Mouse (Mus musculus): Measurements from ENCODE around the gene Lrrc32. TPM values are rescaled to one million over a fixed set of nuclear protein-coding genes. Genes with fewer than 3 reads are reported as not detected.

Gene Lrrc32
- polyA plus RNA-seq, 1 experiment from 2014 or later: 2.4 TPM

DNA sequence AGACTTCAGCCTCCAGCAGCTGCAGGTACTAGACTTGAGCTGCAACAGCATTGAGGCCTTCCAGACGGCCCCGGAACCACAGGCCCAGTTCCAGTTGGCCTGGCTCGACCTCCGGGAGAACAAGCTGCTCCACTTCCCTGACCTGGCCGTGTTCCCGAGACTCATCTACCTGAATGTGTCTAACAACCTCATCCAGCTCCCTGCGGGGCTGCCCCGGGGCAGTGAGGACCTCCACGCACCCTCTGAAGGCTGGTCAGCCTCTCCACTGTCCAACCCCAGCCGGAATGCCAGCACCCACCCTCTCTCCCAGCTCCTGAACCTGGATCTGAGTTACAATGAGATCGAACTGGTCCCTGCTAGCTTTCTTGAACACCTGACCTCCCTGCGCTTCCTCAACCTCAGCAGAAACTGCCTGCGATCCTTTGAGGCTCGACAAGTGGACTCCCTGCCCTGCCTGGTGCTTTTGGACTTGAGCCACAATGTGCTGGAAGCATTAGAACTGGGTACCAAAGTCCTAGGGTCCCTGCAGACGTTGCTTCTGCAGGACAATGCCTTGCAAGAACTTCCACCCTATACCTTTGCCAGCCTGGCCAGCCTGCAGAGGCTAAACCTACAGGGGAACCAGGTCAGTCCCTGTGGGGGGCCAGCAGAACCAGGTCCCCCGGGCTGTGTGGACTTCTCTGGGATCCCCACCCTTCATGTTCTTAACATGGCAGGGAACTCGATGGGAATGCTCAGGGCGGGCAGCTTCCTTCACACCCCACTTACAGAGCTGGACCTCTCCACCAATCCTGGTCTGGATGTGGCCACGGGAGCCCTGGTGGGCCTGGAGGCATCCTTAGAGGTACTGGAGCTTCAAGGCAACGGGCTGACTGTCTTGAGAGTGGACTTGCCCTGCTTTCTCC lies 9.8 kb downstream of the Lrrc32 start:
- ATAC-seq (ENCODE audit: insufficient number of reproducible peaks, low FRiP score, low TSS enrichment, low read depth) (no peak), DNase-seq (ENCODE audit: low spot score) (no peak)
- no peak overlapping the region for H3K4me2 ChIP-seq (ENCODE audit: low read depth, severe bottlenecking)
- 84% methylated on average over 20 of the region's 20 CpGs for WGBS
- no peak overlapping the region for H3K9ac ChIP-seq (ENCODE audit: low read length)
- H3K36me3 ChIP-seq (ENCODE audit: control insufficient read depth, insufficient read depth, low read length): no peaks in the 10 kb centered on the region
- H3K4me3 ChIP-seq (ENCODE audit: low read depth, low read length): no peak overlapping the region
- no peaks in the 10 kb centered on the region for H3K27me3 ChIP-seq (ENCODE audit: control insufficient read depth, insufficient read depth, low read length)
- H3K9me3 ChIP-seq (ENCODE audit: control insufficient read depth, low read length): no peaks in the 10 kb centered on the region
- H3K27ac ChIP-seq (replicated peaks; ENCODE audit: low read depth, low read length): no peak overlapping the region
- H3K4me1 ChIP-seq (ENCODE audit: control insufficient read depth, insufficient read depth, low read length): peaks cover 6% of the 10 kb centered on the region; the same call in 1 of the 2 replicates

DNA sequence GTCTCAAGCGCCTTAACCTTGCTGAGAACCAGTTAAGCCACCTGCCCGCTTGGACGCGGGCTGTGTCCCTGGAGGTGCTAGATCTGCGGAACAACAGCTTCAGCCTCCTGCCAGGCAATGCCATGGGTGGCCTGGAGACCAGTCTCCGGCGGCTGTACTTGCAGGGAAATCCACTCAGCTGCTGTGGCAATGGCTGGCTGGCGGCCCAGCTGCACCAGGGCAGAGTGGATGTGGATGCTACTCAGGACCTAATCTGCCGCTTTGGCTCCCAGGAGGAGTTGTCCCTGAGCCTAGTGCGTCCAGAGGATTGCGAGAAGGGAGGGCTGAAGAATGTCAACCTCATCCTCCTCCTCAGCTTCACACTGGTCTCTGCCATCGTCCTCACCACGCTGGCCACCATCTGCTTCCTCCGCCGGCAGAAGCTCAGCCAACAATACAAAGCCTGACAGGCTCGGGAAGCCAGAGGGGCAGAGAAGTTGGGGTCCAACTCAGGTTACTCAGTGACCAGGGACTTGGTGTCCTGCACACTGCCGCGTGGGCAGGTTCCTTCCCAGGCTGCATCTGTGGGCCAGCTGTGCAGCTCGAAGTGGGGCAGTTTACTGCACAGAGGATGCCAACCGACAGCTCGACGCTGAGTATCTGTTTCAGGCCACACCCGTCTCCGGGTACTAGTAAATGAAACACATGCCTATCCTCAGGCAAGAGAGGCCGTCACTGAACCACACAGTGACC lies 10.6 kb downstream of the Lrrc32 start:
- Histone ChIP-seq H3K4me2 (ENCODE audit: low read depth, severe bottlenecking) (no peak overlapping the region), H3K9me3 (ENCODE audit: control insufficient read depth, low read length) (no peaks in the 10 kb centered on the region), H3K9ac (ENCODE audit: low read length) (no peak overlapping the region), H3K27me3 (ENCODE audit: control insufficient read depth, insufficient read depth, low read length) (no peaks in the 10 kb centered on the region), H3K4me3 (ENCODE audit: low read depth, low read length) (no peak overlapping the region), H3K36me3 (ENCODE audit: control insufficient read depth, insufficient read depth, low read length) (no peaks in the 10 kb centered on the region), H3K27ac (replicated peaks; ENCODE audit: low read depth, low read length) (no peak overlapping the region), H3K4me1 (ENCODE audit: control insufficient read depth, insufficient read depth, low read length) (peaks cover 7% of the 10 kb centered on the region)
- 68% methylated on average over 25 of the region's 25 CpGs for WGBS
- DNase-seq (ENCODE audit: low spot score) (no peak), ATAC-seq (ENCODE audit: insufficient number of reproducible peaks, low FRiP score, low TSS enrichment, low read depth) (no peak)

DNA sequence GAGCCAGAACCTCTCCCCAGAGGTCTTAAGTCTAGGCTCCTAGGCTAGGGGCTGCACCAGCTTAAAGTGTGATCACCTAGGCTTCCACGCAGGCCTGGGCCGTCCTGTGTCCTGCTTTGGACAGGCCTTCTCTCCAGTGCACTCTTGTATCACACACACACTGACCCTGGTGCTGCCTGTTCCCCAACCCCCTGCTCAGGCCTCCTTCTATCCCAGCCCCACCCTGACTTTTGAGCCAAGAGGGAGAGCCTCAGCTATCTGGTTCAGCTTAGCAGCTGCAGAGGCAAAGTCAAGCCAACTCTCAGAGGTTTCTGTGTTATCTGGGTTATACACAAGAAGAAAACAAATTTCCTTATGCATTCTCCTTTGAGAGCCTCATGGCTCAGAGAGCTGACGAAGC lies 11.4 kb downstream of the Lrrc32 start:
- no peak overlapping the region for H3K27ac ChIP-seq (replicated peaks; ENCODE audit: low read depth, low read length)
- no peak for DNase-seq (ENCODE audit: low spot score)

DNA sequence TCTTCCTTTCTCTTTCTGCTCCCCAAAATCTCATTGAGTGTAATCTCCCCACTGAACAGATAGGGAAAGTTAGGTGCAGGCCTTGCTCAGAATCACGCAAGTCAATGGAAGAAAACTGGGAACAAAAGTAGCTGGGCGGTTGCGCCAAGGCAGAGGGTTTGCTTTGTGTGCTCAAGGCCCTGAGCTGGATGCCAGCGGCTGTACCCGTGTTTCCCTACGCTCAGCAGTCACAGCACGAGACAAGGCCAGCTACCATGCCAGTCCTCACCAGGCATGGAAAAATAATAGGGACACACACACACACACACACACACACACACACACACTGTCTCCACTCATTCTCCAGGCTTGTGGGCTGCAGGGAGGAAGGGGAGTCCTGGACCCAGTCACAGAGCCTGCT lies 12.0 kb downstream of the Lrrc32 start:
- H3K36me3 ChIP-seq (ENCODE audit: control insufficient read depth, insufficient read depth, low read length): no peaks in the 10 kb centered on the region
- H3K9me3 ChIP-seq (ENCODE audit: control insufficient read depth, low read length): no peaks in the 10 kb centered on the region
- peaks cover 17% of the 10 kb centered on the region for H3K4me1 ChIP-seq (ENCODE audit: control insufficient read depth, insufficient read depth, low read length)
- H3K27ac ChIP-seq (replicated peaks; ENCODE audit: low read depth, low read length): no peak overlapping the region
- DNase-seq (ENCODE audit: low spot score) (no peak), ATAC-seq (ENCODE audit: insufficient number of reproducible peaks, low FRiP score, low TSS enrichment, low read depth) (no peak)
- H3K4me2 ChIP-seq (ENCODE audit: low read depth, severe bottlenecking): no peak overlapping the region
- 93% methylated on average over 7 of the region's 7 CpGs for WGBS
- no peaks in the 10 kb centered on the region for H3K27me3 ChIP-seq (ENCODE audit: control insufficient read depth, insufficient read depth, low read length)
- peak overlapping the region; percentile 30; the same call in 1 of the 2 replicates for H3K9ac ChIP-seq (ENCODE audit: low read length)
- no peak overlapping the region for H3K4me3 ChIP-seq (ENCODE audit: low read depth, low read length)

More for the DNA sequence above, 11.4 kb downstream of the Lrrc32 start:
- 85% methylated on average over 3 of the region's 3 CpGs for WGBS
- no peak overlapping the region for H3K4me2 ChIP-seq (ENCODE audit: low read depth, severe bottlenecking)
- H3K9ac ChIP-seq (ENCODE audit: low read length): no peak overlapping the region
- no peaks in the 10 kb centered on the region for H3K27me3 ChIP-seq (ENCODE audit: control insufficient read depth, insufficient read depth, low read length)
- peaks cover 13% of the 10 kb centered on the region for H3K4me1 ChIP-seq (ENCODE audit: control insufficient read depth, insufficient read depth, low read length)
- H3K4me3 ChIP-seq (ENCODE audit: low read depth, low read length): no peak overlapping the region
- no peaks in the 10 kb centered on the region for H3K36me3 ChIP-seq (ENCODE audit: control insufficient read depth, insufficient read depth, low read length)
- no peak for ATAC-seq (ENCODE audit: insufficient number of reproducible peaks, low FRiP score, low TSS enrichment, low read depth)
- H3K9me3 ChIP-seq (ENCODE audit: control insufficient read depth, low read length): no peaks in the 10 kb centered on the region

DNA sequence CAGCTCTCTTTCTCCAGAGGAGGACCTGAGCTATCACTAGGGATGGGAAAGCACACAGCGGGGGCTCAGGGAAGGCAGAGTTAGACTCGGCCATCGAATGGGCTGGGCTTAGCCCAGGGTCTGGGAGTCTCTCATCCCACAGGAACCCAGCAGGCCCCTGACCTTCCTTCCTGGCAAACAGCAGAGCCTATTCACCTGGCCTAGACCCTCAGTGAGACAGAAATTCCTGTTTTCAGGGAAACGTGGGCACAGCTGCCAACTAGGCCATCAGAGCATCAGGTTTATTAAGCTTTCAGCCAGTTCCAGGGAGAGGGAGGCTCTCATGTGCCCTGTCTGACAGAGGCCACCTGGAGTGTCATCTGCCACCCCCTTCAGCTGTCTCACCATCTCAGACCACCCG lies 13.8 kb downstream of the Lrrc32 start:
- ATAC-seq (ENCODE audit: insufficient number of reproducible peaks, low FRiP score, low TSS enrichment, low read depth) (no peak), DNase-seq (ENCODE audit: low spot score) (no peak)
- Histone ChIP-seq H3K9me3 (ENCODE audit: control insufficient read depth, low read length) (no peaks in the 10 kb centered on the region), H3K27ac (replicated peaks; ENCODE audit: low read depth, low read length) (no peak overlapping the region), H3K9ac (ENCODE audit: low read length) (no peak overlapping the region), H3K4me1 (ENCODE audit: control insufficient read depth, insufficient read depth, low read length) (peaks cover 14% of the 10 kb centered on the region), H3K4me2 (ENCODE audit: low read depth, severe bottlenecking) (no peak overlapping the region), H3K27me3 (ENCODE audit: control insufficient read depth, insufficient read depth, low read length) (no peaks in the 10 kb centered on the region), H3K4me3 (ENCODE audit: low read depth, low read length) (no peak overlapping the region), H3K36me3 (ENCODE audit: control insufficient read depth, insufficient read depth, low read length) (no peaks in the 10 kb centered on the region)
- 31% methylated on average over 5 of the region's 5 CpGs for WGBS

DNA sequence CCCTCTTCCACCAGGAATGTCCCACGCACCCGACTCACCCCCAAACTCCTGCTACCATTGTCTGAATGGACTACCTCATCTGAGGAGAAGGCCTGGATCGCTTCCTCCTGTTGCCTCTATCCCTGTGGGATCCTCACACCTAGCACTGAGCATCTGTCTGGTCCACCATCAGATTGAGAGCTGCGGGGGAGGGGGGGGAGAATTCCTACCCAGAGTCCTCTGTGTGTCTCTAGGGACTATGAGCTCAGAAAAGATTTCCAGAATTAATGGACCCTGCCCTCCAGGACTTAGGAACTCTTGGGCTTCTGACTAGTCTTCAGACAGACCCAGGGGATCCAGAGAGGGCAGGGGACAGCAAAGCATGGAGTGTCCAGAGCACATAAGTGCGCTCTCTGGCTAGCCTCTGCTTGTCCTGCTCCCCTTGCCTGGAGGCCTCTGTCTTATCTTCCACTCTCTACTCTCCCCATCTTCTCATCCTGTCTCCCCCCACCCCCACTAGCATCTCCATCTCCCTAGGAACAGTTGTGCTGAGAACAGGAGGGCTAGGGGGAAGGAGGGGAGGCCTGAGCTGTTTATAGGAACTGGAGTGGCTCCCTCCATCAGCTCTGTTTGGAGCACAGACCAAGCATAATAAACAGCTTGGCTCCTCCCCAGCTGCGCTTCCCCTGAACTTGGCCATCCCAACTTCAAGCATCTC lies 15.0 kb downstream of the Lrrc32 start:
- H3K36me3 ChIP-seq (ENCODE audit: control insufficient read depth, insufficient read depth, low read length): no peaks in the 10 kb centered on the region
- DNase-seq (ENCODE audit: low spot score) (no peak), ATAC-seq (ENCODE audit: insufficient number of reproducible peaks, low FRiP score, low TSS enrichment, low read depth) (no peak)
- 70% methylated on average over 6 of the region's 6 CpGs for WGBS
- H3K27me3 ChIP-seq (ENCODE audit: control insufficient read depth, insufficient read depth, low read length): no peaks in the 10 kb centered on the region
- peaks cover 14% of the 10 kb centered on the region for H3K4me1 ChIP-seq (ENCODE audit: control insufficient read depth, insufficient read depth, low read length)
- H3K9ac ChIP-seq (ENCODE audit: low read length): no peak overlapping the region
- no peak overlapping the region for H3K27ac ChIP-seq (replicated peaks; ENCODE audit: low read depth, low read length)
- H3K9me3 ChIP-seq (ENCODE audit: control insufficient read depth, low read length): no peaks in the 10 kb centered on the region
- H3K4me3 ChIP-seq (ENCODE audit: low read depth, low read length): no peak overlapping the region
- H3K4me2 ChIP-seq (ENCODE audit: low read depth, severe bottlenecking): no peak overlapping the region

DNA sequence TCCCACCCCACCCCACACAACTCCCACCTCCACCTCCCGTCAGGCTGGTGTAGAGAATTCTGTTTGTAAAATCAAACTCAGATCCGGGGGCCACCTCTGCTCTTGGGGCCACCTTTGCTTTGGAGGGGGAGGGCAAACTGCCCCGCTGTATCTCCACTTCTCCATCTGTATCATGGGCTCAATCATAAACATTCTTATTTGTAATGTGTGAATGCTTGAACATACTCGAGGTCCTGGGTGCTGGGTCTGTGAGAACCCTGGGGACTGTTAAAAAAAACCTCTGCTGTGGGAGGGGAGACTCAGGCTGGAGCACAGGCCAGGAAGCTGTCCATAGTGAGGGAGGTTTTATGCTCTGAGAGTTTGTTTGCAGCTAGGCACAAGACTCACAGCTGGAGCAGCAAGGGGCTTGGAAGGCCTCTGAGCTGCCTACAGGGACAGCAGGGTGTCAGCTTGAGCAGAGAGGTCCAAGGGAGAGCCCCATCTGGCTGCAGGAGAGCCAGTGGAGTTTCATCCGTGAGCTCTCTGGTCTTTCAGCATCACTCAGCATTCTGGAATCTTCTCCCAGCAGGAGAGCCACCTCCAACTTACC lies 15.7 kb downstream of the Lrrc32 start:
- Histone ChIP-seq H3K4me2 (ENCODE audit: low read depth, severe bottlenecking) (no peak overlapping the region), H3K4me1 (ENCODE audit: control insufficient read depth, insufficient read depth, low read length) (peaks cover 14% of the 10 kb centered on the region), H3K27me3 (ENCODE audit: control insufficient read depth, insufficient read depth, low read length) (no peaks in the 10 kb centered on the region), H3K27ac (replicated peaks; ENCODE audit: low read depth, low read length) (0 out of 2 replicates have a peak overlapping the region, but pooled peaks have one; percentile 10), H3K9me3 (ENCODE audit: control insufficient read depth, low read length) (no peaks in the 10 kb centered on the region), H3K9ac (ENCODE audit: low read length) (no peak overlapping the region), H3K4me3 (ENCODE audit: low read depth, low read length) (no peak overlapping the region), H3K36me3 (ENCODE audit: control insufficient read depth, insufficient read depth, low read length) (no peaks in the 10 kb centered on the region)
- DNase-seq (ENCODE audit: low spot score): no peak
- WGBS: 23% methylated on average over 5 of the region's 5 CpGs
- ATAC-seq (ENCODE audit: insufficient number of reproducible peaks, low FRiP score, low TSS enrichment, low read depth): no peak

DNA sequence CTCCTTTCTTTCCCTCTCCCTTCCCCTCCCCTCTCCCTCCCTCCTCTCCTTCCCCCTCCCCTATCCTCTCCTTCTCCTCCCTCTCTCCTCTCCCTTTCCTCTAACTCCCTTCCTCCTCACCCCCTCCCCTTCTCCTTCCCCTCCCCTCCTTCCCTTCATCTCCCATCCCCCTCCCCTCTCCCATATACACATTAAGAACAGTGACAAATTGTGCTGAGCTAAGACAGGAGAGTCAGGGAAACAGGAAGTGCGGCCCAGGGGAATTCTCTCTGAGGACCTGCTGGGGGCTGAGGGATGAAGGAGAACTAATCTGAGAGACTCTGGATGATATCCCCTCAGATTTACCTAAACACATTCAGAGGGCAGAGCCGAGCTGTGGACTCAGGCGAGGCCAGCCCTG lies 16.6 kb downstream of the Lrrc32 start:
- ATAC-seq (ENCODE audit: insufficient number of reproducible peaks, low FRiP score, low TSS enrichment, low read depth): no peak
- Histone ChIP-seq H3K4me2 (ENCODE audit: low read depth, severe bottlenecking) (no peak overlapping the region), H3K4me1 (ENCODE audit: control insufficient read depth, insufficient read depth, low read length) (peaks cover 14% of the 10 kb centered on the region), H3K9ac (ENCODE audit: low read length) (no peak overlapping the region), H3K9me3 (ENCODE audit: control insufficient read depth, low read length) (no peaks in the 10 kb centered on the region), H3K27me3 (ENCODE audit: control insufficient read depth, insufficient read depth, low read length) (no peaks in the 10 kb centered on the region), H3K4me3 (ENCODE audit: low read depth, low read length) (no peak overlapping the region), H3K36me3 (ENCODE audit: control insufficient read depth, insufficient read depth, low read length) (no peaks in the 10 kb centered on the region), H3K27ac (replicated peaks; ENCODE audit: low read depth, low read length) (no peak overlapping the region)
- 20% methylated on average over 3 of the region's 3 CpGs for WGBS
- DNase-seq (ENCODE audit: low spot score): no peak

Measured in limb, embryonic 11.5 days (tissue).